Mouse (Mus musculus) subcutaneous adipose tissue, adult 2 months (tissue): ENCODE measurements around the gene Tubd1. TPM values are rescaled to one million over a fixed set of nuclear protein-coding genes. Genes with fewer than 3 reads are reported as not detected.

ENCODE experiments used
- polyA plus RNA-seq: library from polyadenylated mRNA; depleted of rRNA; stranded (reverse); fragments of >200 nt; gene quantifications from 2 replicates; pipeline ENCODE4 v1.2.3, GENCODE M21; 2012; ENCODE audit warnings: low replicate concordance; rRNA removed

The Tubd1 gene
- polyA plus RNA-seq: 5.9 and 8.0 TPM in 2 replicates

DNA sequence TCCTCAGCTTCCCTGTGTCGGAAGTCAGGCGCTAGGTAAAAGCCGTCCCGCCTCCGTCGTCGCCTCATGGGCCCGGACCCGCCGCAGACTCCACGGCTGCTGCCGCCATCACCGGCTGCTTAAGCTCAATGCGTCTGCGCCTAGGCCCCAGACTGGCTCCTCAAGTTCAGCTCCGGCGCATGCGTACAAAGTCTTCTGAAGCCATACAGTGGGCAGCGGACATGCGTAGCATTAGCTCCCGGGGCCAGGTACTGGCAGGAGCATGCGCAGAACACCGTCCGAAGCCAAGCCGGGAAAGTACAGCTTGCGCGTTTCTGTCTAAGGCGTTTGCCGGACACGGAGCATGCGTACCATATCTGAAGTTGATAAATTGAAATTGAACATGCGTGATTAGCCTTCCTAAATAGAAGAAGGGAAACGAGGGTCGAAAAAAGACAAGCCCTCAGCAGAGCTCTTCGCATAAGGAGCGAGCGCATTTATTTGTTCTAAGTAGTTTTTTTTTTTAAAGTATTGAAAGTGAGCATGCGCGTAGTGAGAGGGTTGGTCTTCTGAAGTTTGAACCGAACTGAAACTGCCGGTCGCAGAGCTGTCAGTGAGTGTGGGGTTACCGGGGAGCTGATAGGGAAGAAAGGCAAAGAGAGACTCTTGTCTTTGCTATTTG, at the start of gene Tubd1, which contains the start of gene Rps6kb1:
TSS of gene Tubd1 (plus strand) at position 353 of the 661 bp plus-strand sequence.
TSS of gene Rps6kb1 (minus strand) at position 167 of the 661 bp plus-strand sequence.

Other genes with a start within 250 kb of the Tubd1 start
- gene Med13, start 187.4 kb upstream of the Tubd1 start, polyA plus RNA-seq: 14.8 and 25.2 TPM in 2 replicates
- gene Rnft1, start 60.3 kb upstream of the Tubd1 start, polyA plus RNA-seq: 10.4 and 13.2 TPM in 2 replicates
- 10.1 and 11.7 TPM in 2 replicates for gene Rps6kb1, start 186 bp upstream of the Tubd1 start, polyA plus RNA-seq
- 74.6 and 74.9 TPM in 2 replicates for gene Vmp1, start 138.8 kb downstream of the Tubd1 start, polyA plus RNA-seq
- gene Ptrh2, start 139.0 kb downstream of the Tubd1 start, polyA plus RNA-seq: 4.8 and 7.7 TPM in 2 replicates
- gene Cltc, start 212.6 kb downstream of the Tubd1 start, polyA plus RNA-seq: 108 and 118 TPM in 2 replicates